Mouse (Mus musculus): Measurements from ENCODE around the gene Gtf3c1. TPM values are rescaled to one million over a fixed set of nuclear protein-coding genes. Genes with fewer than 3 reads are reported as not detected.
A peak's percentile ranks its signal among the peaks of the same experiment; 100 is the strongest.

The Gtf3c1 gene
- total and polyA plus RNA-seq, 3 experiments = 23.7 to 36.1 TPM; not detected in 1

GRCm38 (mm10) chr7:125606265-125607164 lies 101.1 kb downstream of the Gtf3c1 start:
- no peaks in the 10 kb centered on the region; a peak in 1 of 4 replicates for H3K4me1 ChIP-seq (ENCODE audit: control insufficient read depth in 1 of 2, insufficient read depth in 2 of 2, low read length in 2 of 2)
- no peak for DNase-seq (ENCODE audit: low read depth, low spot score)
- TF ChIP-seq SMC3 (IDR thresholded peaks at IDR 0.05; ENCODE audit: low read depth, low read length) = no peak
- no peak for TF ChIP-seq UBTF (IDR thresholded peaks at IDR 0.05; ENCODE audit: borderline replicate concordance, insufficient read depth, low read depth, low read length)
- TF ChIP-seq NRF1 (IDR thresholded peaks at IDR 0.05; ENCODE audit: insufficient read depth, low read depth, low read length, poor library complexity, severe bottlenecking) = no peak
- no peak for TF ChIP-seq TCF12 (IDR thresholded peaks at IDR 0.05; ENCODE audit: low read depth, low read length)
- no peak for TF ChIP-seq TAL1 (IDR thresholded peaks at IDR 0.05; ENCODE audit: low read length)
- TF ChIP-seq RAD21 (IDR thresholded peaks at IDR 0.05; ENCODE audit: low read depth, low read length) = peak; percentile 10
- TF ChIP-seq ETS1 (IDR thresholded peaks at IDR 0.05; ENCODE audit: low read depth, low read length) = no peak
- H3K27ac ChIP-seq (ENCODE audit: control insufficient read depth, low read depth, low read length) = no peak overlapping the region
- no peak overlapping the region for H3K4me3 ChIP-seq (ENCODE audit: control insufficient read depth in 1 of 2, insufficient read depth in 1 of 2, low read depth in 2 of 2, low read length in 2 of 2)
- H3K79me2 ChIP-seq (ENCODE audit: control insufficient read depth, insufficient read depth, low read length, poor library complexity) = no peaks in the 10 kb centered on the region
- H3K36me3 ChIP-seq (ENCODE audit: control insufficient read depth in 1 of 2, insufficient read depth in 2 of 2, low read length in 2 of 2) = no peaks in the 10 kb centered on the region
- H3K27me3 ChIP-seq (ENCODE audit: control insufficient read depth in 1 of 2, insufficient read depth in 2 of 2, low read length in 2 of 2) = no peaks in the 10 kb centered on the region
- H3K9ac ChIP-seq (ENCODE audit: control insufficient read depth, low read depth, low read length, poor library complexity, severe bottlenecking) = no peak overlapping the region
- no peaks in the 10 kb centered on the region for H3K9me3 ChIP-seq (replicated peaks; ENCODE audit: insufficient read depth, low read length)

GRCm38 (mm10) chr7:125605725-125606139 lies 101.8 kb downstream of the Gtf3c1 start:
- no peak for TF ChIP-seq ETS1 (IDR thresholded peaks at IDR 0.05; ENCODE audit: low read depth, low read length)
- TF ChIP-seq ZMIZ1 (IDR thresholded peaks at IDR 0.05; ENCODE audit: low read depth, low read length) = no peak
- TF ChIP-seq RCOR1 (IDR thresholded peaks at IDR 0.05; ENCODE audit: low read depth, low read length) = no peak
- no peak for TF ChIP-seq JUND (IDR thresholded peaks at IDR 0.05; ENCODE audit: low read depth, low read length)
- no peak for TF ChIP-seq MEF2A (IDR thresholded peaks at IDR 0.05; ENCODE audit: extremely low read depth, insufficient replicate concordance, low read depth, low read length, poor library complexity, severe bottlenecking)
- TF ChIP-seq MAX (IDR thresholded peaks at IDR 0.05; ENCODE audit: low read length) = no peak
- no peak for TF ChIP-seq ELF1 (IDR thresholded peaks at IDR 0.05; ENCODE audit: low read depth, low read length)
- Histone ChIP-seq H3K27me3 (ENCODE audit: control insufficient read depth in 1 of 2, insufficient read depth in 2 of 2, low read length in 2 of 2) (no peaks in the 10 kb centered on the region), H3K79me2 (ENCODE audit: control insufficient read depth, insufficient read depth, low read length, poor library complexity) (no peaks in the 10 kb centered on the region), H3K36me3 (ENCODE audit: control insufficient read depth in 1 of 2, insufficient read depth in 2 of 2, low read length in 2 of 2) (no peaks in the 10 kb centered on the region), H3K4me1 (ENCODE audit: control insufficient read depth in 1 of 2, insufficient read depth in 2 of 2, low read length in 2 of 2) (no peaks in the 10 kb centered on the region; a peak in 1 of 4 replicates), H3K9me3 (replicated peaks; ENCODE audit: insufficient read depth, low read length) (no peaks in the 10 kb centered on the region), H3K4me3 (ENCODE audit: control insufficient read depth in 1 of 2, insufficient read depth in 1 of 2, low read depth in 2 of 2, low read length in 2 of 2) (no peak overlapping the region), H3K9ac (ENCODE audit: control insufficient read depth, low read depth, low read length, poor library complexity, severe bottlenecking) (no peak overlapping the region), H3K27ac (ENCODE audit: control insufficient read depth, low read depth, low read length) (no peak overlapping the region)
- DNase-seq (ENCODE audit: low read depth, low spot score) = no peak
